Mouse (Mus musculus) heart, embryonic 11.5 days (tissue): ENCODE results near the gene Pigv. TPM values are rescaled to one million over a fixed set of nuclear protein-coding genes. Genes with fewer than 3 reads are reported as not detected.

ENCODE experiments used
- ATAC-seq: fragments of 200-750 bp; cut with Nextera tagmentation; replicated peaks from 2 replicates; pipeline ENCODE4 v1.8.0; 2017; ENCODE audit warnings: moderate library complexity; ENCODE audit not compliant: insufficient number of reproducible peaks, low FRiP score, low TSS enrichment
- H3K27ac ChIP-seq: fragments of 300-500 bp; sonication (generic); 2 replicates; pipeline ENCODE4 v1.5.1; 2014; ENCODE audit warnings: mild to moderate bottlenecking, low read depth, low read length
- H3K27me3 ChIP-seq: fragments of 300-500 bp; sonication (generic); 2 replicates; pipeline ENCODE4 v1.6.1; 2014; ENCODE audit warnings: mild to moderate bottlenecking, low read length, mixed read lengths; ENCODE audit not compliant: control insufficient read depth, insufficient read depth
- H3K36me3 ChIP-seq: fragments of 300-500 bp; sonication (generic); 2 replicates; pipeline ENCODE4 v1.6.1; 2014; ENCODE audit warnings: mild to moderate bottlenecking, low read length, moderate library complexity, mixed read lengths; ENCODE audit not compliant: control insufficient read depth, insufficient read depth
- H3K4me1 ChIP-seq: fragments of 300-500 bp; sonication (generic); 2 replicates; pipeline ENCODE4 v1.6.1; 2014; ENCODE audit warnings: low read length; ENCODE audit not compliant: control insufficient read depth, insufficient read depth
- H3K4me2 ChIP-seq: fragments of 300-500 bp; sonication (generic); 2 replicates; pipeline ENCODE4 v1.6.1; 2014; ENCODE audit warnings: mild to moderate bottlenecking, moderate library complexity
- H3K4me3 ChIP-seq: fragments of 300-500 bp; sonication (generic); 2 replicates; pipeline ENCODE4 v1.5.1; 2014; ENCODE audit warnings: low read depth, low read length
- H3K9ac ChIP-seq: fragments of 300-500 bp; sonication (generic); 2 replicates; pipeline ENCODE4 v1.6.1; 2014; ENCODE audit warnings: mild to moderate bottlenecking, low read depth, low read length, moderate library complexity
- H3K9me3 ChIP-seq: fragments of 300-500 bp; sonication (generic); replicated peaks from 2 replicates; pipeline ENCODE4 v1.6.1; 2016; ENCODE audit warnings: low read length; ENCODE audit not compliant: control insufficient read depth
- WGBS: fragments of 180-500 bp; shearing (Covaris S2); extraction: QIAGEN DNeasy Blood & Tissue Kit; methylation state at CpG from one replicate; pipeline ENCODE4 v1.1.7; 2014; ENCODE audit not compliant: insufficient replicate concordance; 5-methylcytosine and 5-hydroxymethylcytosine counted together
- polyA plus RNA-seq: library from polyadenylated mRNA; unstranded; fragments of >200 nt; fragmentation: Nextera tagmentation; extraction: Ambion mirVana; gene quantifications from 2 replicates; pipeline ENCODE4 v1.2.1, GENCODE M21; 2014

The Pigv gene
- polyA plus RNA-seq, 1 experiment from 2014 or later: 13.9 TPM

DNA sequence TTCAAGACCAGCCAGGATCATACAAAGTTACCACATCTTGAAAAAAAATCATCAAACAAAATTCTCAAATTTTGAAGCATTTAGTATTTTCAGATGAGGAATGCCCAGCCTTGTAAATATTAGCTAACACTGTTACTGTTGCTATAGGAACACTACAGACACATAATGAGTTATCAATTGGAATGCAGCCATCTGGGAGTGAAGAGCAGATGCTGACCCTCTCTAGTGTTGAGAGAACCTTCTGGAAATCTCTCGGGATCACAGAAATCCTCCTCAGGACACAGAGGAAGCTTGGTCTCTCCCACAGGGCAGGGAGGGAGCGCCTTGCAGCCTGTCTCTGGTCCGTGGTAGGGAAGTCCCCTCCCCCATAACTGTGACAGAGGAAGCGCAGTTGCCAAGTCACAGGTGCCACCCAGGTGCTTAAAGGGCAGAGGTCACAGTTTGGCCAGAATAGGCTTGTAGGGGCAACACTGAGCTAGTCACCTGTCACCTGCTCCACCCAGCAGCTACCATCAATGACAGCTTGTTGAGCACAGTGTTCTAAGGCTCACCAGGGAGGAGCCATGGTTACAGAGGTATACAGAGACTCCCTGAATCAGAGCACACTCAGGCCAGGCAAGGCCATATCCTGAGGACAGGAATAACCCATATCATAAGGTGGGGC is 52.8 kb downstream of the Pigv start:
- H3K27ac ChIP-seq: no peak overlapping the region
- no peak overlapping the region for H3K4me3 ChIP-seq
- no peak overlapping the region for H3K9ac ChIP-seq
- H3K4me2 ChIP-seq: no peak overlapping the region
- H3K36me3 ChIP-seq: peaks cover 6% of the 10 kb centered on the region
- no peak; the same call in 1 of the 2 replicates for ATAC-seq
- H3K4me1 ChIP-seq: peaks cover 10% of the 10 kb centered on the region; the same call in 1 of the 2 replicates
- no peaks in the 10 kb centered on the region for H3K9me3 ChIP-seq
- no peaks in the 10 kb centered on the region for H3K27me3 ChIP-seq
- 59% methylated on average over 4 of the region's 4 CpGs for WGBS

DNA sequence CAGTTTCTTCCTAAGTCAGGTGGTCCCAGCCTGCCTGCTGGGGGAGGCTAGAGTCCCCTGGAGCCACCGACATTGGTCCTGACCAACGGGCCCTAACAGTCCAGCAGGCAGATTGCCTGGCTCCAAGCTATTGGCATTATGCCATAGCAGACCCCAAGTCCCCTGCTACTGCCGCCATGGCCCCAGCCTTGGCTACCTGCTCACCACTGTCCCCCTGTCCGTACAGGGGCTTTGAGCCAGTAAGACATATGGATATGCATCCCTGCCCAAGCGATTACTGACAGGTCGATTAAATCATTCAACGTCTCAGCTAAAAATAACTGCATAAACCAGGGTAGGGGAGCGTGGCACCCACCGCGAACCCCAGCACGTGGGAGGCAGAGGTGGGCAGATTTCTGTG is 54.5 kb downstream of the Pigv start:
- Histone ChIP-seq H3K4me2 (no peak overlapping the region), H3K27ac (no peak overlapping the region), H3K4me1 (peaks cover 10% of the 10 kb centered on the region; the same call in 1 of the 2 replicates), H3K4me3 (no peak overlapping the region), H3K9ac (no peak overlapping the region), H3K9me3 (no peaks in the 10 kb centered on the region), H3K36me3 (peaks cover 3% of the 10 kb centered on the region), H3K27me3 (no peaks in the 10 kb centered on the region)
- ATAC-seq: no peak
- WGBS: 90% methylated on average over 11 of the region's 11 CpGs

- peaks cover 3% of the 10 kb centered on the region; the same call in 1 of the 2 replicates for H3K9me3 ChIP-seq
- H3K4me3 ChIP-seq: no peak overlapping the region
- peaks cover 16% of the 10 kb centered on the region for H3K36me3 ChIP-seq
- H3K4me1 ChIP-seq: peaks cover 9% of the 10 kb centered on the region; the same call in 1 of the 2 replicates
- H3K9ac ChIP-seq: no peak overlapping the region
- WGBS: 67% methylated on average over 10 of the region's 10 CpGs
- ATAC-seq: no peak
- no peak overlapping the region for H3K27ac ChIP-seq
- H3K4me2 ChIP-seq: no peak overlapping the region
- no peaks in the 10 kb centered on the region for H3K27me3 ChIP-seq
These were observed 57.0 kb downstream of the Pigv start for GRCm38 (mm10) chr4:133615416-133615815.

DNA sequence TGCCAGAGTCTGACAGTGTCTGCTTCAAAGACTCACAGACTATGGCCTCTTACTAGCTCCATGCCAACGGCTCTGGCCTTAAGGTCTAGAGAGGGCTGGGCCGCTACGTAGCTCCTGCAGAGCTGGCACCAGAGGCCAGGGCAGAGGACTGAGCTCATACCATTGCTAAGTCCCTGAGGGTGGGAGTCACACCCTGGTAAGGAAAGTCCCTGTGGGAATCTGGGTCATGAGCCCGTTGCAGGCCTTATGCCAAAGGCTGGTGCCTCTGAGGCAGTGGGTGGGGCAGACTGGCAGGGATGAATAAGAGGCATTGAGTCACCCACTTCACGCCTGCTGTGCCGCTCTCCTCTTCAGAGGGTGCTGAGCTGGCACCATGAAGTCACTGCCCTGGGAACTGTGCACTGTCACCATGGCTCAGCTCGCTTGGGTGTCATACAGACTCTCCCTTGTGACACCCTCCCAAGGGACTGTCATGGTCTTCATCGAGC is 58.1 kb downstream of the Pigv start:
- no peaks in the 10 kb centered on the region; the same call in 1 of the 2 replicates for H3K4me1 ChIP-seq
- H3K36me3 ChIP-seq: peaks cover 16% of the 10 kb centered on the region
- H3K27me3 ChIP-seq: no peaks in the 10 kb centered on the region
- ATAC-seq: no peak
- H3K27ac ChIP-seq: no peak overlapping the region
- H3K9me3 ChIP-seq: peaks cover 3% of the 10 kb centered on the region; the same call in 1 of the 2 replicates
- 84% methylated on average over 8 of the region's 8 CpGs for WGBS
- H3K4me2 ChIP-seq: no peak overlapping the region
- no peak overlapping the region for H3K4me3 ChIP-seq
- no peak overlapping the region for H3K9ac ChIP-seq

DNA sequence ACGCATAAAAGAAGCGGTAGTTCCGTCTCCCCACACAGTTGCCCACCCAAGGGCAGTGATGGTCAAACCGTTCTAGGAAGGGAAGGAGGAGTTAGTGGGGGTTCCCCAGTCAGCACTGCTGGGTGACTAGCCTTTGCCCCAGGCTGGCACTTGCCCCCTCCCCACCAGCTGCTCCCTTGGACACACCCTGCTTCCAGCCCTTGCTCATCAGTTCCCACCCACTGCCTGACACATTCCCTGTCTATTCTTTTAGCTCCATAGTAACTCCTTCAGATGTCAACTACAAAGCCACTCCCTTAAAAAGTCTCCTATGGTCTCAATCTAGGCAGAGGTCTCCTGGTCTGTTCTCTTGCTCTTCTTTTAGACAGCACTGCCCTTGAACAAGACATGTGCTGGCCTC is 58.6 kb downstream of the Pigv start:
- H3K27me3 ChIP-seq: no peaks in the 10 kb centered on the region
- ATAC-seq: no peak
- 78% methylated on average over 4 of the region's 4 CpGs for WGBS

DNA sequence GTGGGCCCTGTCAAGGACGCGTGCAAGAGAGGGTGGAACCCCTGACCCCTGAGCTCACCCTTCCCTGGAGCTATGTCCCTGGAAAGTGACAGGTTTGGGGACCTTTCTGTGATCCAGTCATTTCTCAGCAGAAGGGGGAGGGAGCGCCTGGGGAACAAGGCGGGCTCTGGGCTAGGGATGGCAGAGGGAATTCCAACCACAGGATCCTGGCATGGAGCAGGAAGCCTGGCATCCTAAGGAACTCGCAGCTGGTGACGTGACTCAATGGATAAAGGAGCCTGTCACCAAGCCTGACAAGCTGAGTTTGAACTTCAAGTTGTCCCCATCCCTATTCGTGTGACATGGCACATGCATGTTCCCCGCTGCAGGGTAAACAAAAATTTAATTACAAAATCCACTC is 59.4 kb downstream of the Pigv start:
- ATAC-seq: no peak
- no peaks in the 10 kb centered on the region for H3K27me3 ChIP-seq
- no peak overlapping the region for H3K9ac ChIP-seq
- no peak overlapping the region for H3K4me3 ChIP-seq
- peaks cover 16% of the 10 kb centered on the region for H3K36me3 ChIP-seq
- H3K4me2 ChIP-seq: no peak overlapping the region
- peaks cover 3% of the 10 kb centered on the region; the same call in 1 of the 2 replicates for H3K9me3 ChIP-seq
- no peak overlapping the region for H3K27ac ChIP-seq
- 90% methylated on average over 8 of the region's 8 CpGs for WGBS
- no peaks in the 10 kb centered on the region; the same call in 1 of the 2 replicates for H3K4me1 ChIP-seq

More for the DNA sequence above, 58.6 kb downstream of the Pigv start:
- H3K9me3 ChIP-seq: peaks cover 3% of the 10 kb centered on the region; the same call in 1 of the 2 replicates
- no peak overlapping the region for H3K27ac ChIP-seq
- H3K36me3 ChIP-seq: peaks cover 16% of the 10 kb centered on the region
- H3K4me2 ChIP-seq: no peak overlapping the region
- no peak overlapping the region for H3K9ac ChIP-seq
- no peak overlapping the region for H3K4me3 ChIP-seq
- no peaks in the 10 kb centered on the region; the same call in 1 of the 2 replicates for H3K4me1 ChIP-seq

GRCm38 (mm10) chr4:133612416-133612815 is 60.0 kb downstream of the Pigv start:
- peaks cover 3% of the 10 kb centered on the region; the same call in 1 of the 2 replicates for H3K9me3 ChIP-seq
- H3K36me3 ChIP-seq: peaks cover 16% of the 10 kb centered on the region
- H3K27me3 ChIP-seq: no peaks in the 10 kb centered on the region
- WGBS: 92% methylated on average over 7 of the region's 7 CpGs
- H3K4me3 ChIP-seq: no peak overlapping the region
- no peak for ATAC-seq
- no peaks in the 10 kb centered on the region; the same call in 1 of the 2 replicates for H3K4me1 ChIP-seq
- H3K4me2 ChIP-seq: no peak overlapping the region
- no peak overlapping the region for H3K27ac ChIP-seq
- H3K9ac ChIP-seq: no peak overlapping the region

GRCm38 (mm10) chr4:133611815-133612214 is 60.6 kb downstream of the Pigv start:
- 93% methylated on average over 5 of the region's 5 CpGs for WGBS
- ATAC-seq: no peak
- Histone ChIP-seq H3K4me2 (no peak overlapping the region), H3K9me3 (peaks cover 3% of the 10 kb centered on the region; the same call in 1 of the 2 replicates), H3K4me1 (no peaks in the 10 kb centered on the region; the same call in 1 of the 2 replicates), H3K4me3 (no peak overlapping the region), H3K27me3 (no peaks in the 10 kb centered on the region), H3K36me3 (peaks cover 16% of the 10 kb centered on the region), H3K9ac (no peak overlapping the region), H3K27ac (no peak overlapping the region)
